Mouse (Mus musculus) ES-E14 (cell line): ENCODE measurements around the gene Golga4.

Source experiments
- HCFC1 ChIP-seq: IDR thresholded peaks from 2 replicates; pipeline ENCODE4 v1.6.1; 2012; ENCODE audit warnings: low read length, inconsistent platforms, borderline replicate concordance; ENCODE audit not compliant: insufficient read depth
- MAFK ChIP-seq: IDR thresholded peaks from 2 replicates; pipeline ENCODE4 v1.6.1; 2014; ENCODE audit warnings: mild to moderate bottlenecking, low read depth, low read length, inconsistent platforms; ENCODE audit not compliant: insufficient read depth

- TF ChIP-seq HCFC1 (no peak), MAFK (no peak)
These were observed 5.1 kb upstream of the Golga4 start for GRCm38 (mm10) chr9:118500963-118501362.
